8 mouse cellular contexts compared by ENCODE assay signal in the genomic region with DNA sequence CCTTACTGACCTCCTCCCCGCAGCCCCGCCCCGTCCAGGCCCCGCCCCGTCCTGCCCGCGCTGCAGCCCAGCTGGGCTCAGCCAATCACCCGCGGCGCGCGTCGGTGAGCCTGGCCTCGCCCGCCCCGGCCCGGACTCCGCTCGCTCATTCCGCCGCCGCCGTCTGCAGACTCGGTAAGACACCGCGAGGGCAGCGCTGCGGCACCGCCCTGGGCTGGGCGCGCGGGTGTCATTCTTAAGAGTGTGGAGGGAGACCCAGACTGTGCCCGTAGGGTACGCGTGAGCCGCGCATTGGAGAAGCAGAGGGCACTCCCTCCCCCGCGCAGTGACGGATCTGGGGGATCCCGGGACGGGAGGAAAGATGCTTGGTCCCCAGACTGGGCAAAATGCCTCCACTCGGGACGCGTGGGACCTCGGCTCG. TPM values are rescaled to one million over a fixed set of nuclear protein-coding genes. Genes with fewer than 3 reads are reported as not detected.
A peak's percentile ranks its signal among the peaks of the same experiment; 100 is the strongest.
DNase-seq lines count a peak whose midpoint lies in the region; ATAC-seq and TF ChIP-seq lines count a peak whose summit lies in the region.

No protein-coding gene starts in this region.

- peak; percentile 52 to 61 for DNase-seq in left cerebral cortex, adult 18-20 months (ENCODE audit: low spot score in 2 of 2)
- DNase-seq in left cerebral cortex, adult 11 months (ENCODE audit: low spot score): no peak
- peak; percentile 76 for DNase-seq in embryo, embryonic 9.5 days (ENCODE audit: extremely low spot score)
- peak; percentile 78 to 92 for DNase-seq in gastrocnemius, postnatal 4 days (ENCODE audit: low spot score in 2 of 2)
- peak; percentile 68 for DNase-seq in limb, embryonic 14.5 days (ENCODE audit: low spot score)
- peak; percentile 91 to 94 for DNase-seq in spleen, postnatal 10 days (ENCODE audit: low spot score in 2 of 2)

- H3K4me2 ChIP-seq in intestine, embryonic 16.5 days (ENCODE audit: low read depth, low read length): peak overlapping the region; percentile 96
- peak overlapping the region; percentile 99 for H3K4me2 ChIP-seq in limb, embryonic 14.5 days (replicated peaks; ENCODE audit: low read depth, low read length, severe bottlenecking)
- peak overlapping the region; percentile 93 for H3K4me2 ChIP-seq in midbrain, embryonic 15.5 days

- no peak for TF ChIP-seq POLR2A in limb, embryonic 14.5 days (IDR thresholded peaks at IDR 0.05; ENCODE audit: borderline replicate concordance, extremely low read depth, insufficient read depth, insufficient read length)

- WGBS in intestine, embryonic 16.5 days: under 1% methylated on average over 46 of the region's 47 CpGs
- WGBS in limb, embryonic 14.5 days: 1% methylated on average over 43 of the region's 47 CpGs
- WGBS in midbrain, embryonic 15.5 days: under 1% methylated on average over 47 of the region's 47 CpGs

- peak overlapping the region; percentile 96 for H3K27ac ChIP-seq in intestine, embryonic 16.5 days (ENCODE audit: low read length)
- H3K27ac ChIP-seq in limb, embryonic 14.5 days (replicated peaks; ENCODE audit: low read depth, low read length): no peak overlapping the region
- H3K27ac ChIP-seq in midbrain, embryonic 15.5 days: 0 out of 2 replicates have a peak overlapping the region, but pooled peaks have one; percentile 39

- H3K9me3 ChIP-seq in intestine, embryonic 16.5 days (ENCODE audit: control insufficient read depth, low read length): no peaks in the 10 kb centered on the region
- no peaks in the 10 kb centered on the region for H3K9me3 ChIP-seq in limb, embryonic 14.5 days (ENCODE audit: control insufficient read depth, low read length)
- no peaks in the 10 kb centered on the region for H3K9me3 ChIP-seq in midbrain, embryonic 15.5 days

- no peaks in the 10 kb centered on the region for H3K27me3 ChIP-seq in intestine, embryonic 16.5 days (replicated peaks; ENCODE audit: control insufficient read depth, insufficient read depth, low read length)
- peaks cover 6% of the 10 kb centered on the region; the same call in 1 of the 2 replicates for H3K27me3 ChIP-seq in limb, embryonic 14.5 days (ENCODE audit: control insufficient read depth, insufficient read depth, low read length)
- peaks cover 33% of the 10 kb centered on the region for H3K27me3 ChIP-seq in midbrain, embryonic 15.5 days (replicated peaks)

- H3K4me3 ChIP-seq in intestine, embryonic 16.5 days (ENCODE audit: low read length): peak overlapping the region; percentile 70
- H3K4me3 ChIP-seq in limb, embryonic 14.5 days (replicated peaks; ENCODE audit: low read length): peak overlapping the region; percentile 64
- H3K4me3 ChIP-seq in midbrain, embryonic 15.5 days: peak overlapping the region; percentile 46

- H3K9ac ChIP-seq in intestine, embryonic 16.5 days (ENCODE audit: low read depth, low read length): peak overlapping the region; percentile 78
- H3K9ac ChIP-seq in limb, embryonic 14.5 days (ENCODE audit: low read depth, low read length, severe bottlenecking): peak overlapping the region; percentile 63
- peak overlapping the region; percentile 45 for H3K9ac ChIP-seq in midbrain, embryonic 15.5 days

- peaks cover 33% of the 10 kb centered on the region for H3K4me1 ChIP-seq in intestine, embryonic 16.5 days (ENCODE audit: control insufficient read depth, insufficient read depth, low read length)
- H3K4me1 ChIP-seq in limb, embryonic 14.5 days (ENCODE audit: control insufficient read depth, insufficient read depth, low read length): peaks cover 21% of the 10 kb centered on the region
- peaks cover 44% of the 10 kb centered on the region for H3K4me1 ChIP-seq in midbrain, embryonic 15.5 days

- no peaks in the 10 kb centered on the region for H3K36me3 ChIP-seq in intestine, embryonic 16.5 days (ENCODE audit: control insufficient read depth, insufficient read depth, low read length)
- no peaks in the 10 kb centered on the region for H3K36me3 ChIP-seq in limb, embryonic 14.5 days (ENCODE audit: control insufficient read depth, insufficient read depth, low read length)
- H3K36me3 ChIP-seq in midbrain, embryonic 15.5 days (replicated peaks): no peaks in the 10 kb centered on the region

- peak; percentile 79 for ATAC-seq in intestine, embryonic 16.5 days
- ATAC-seq in limb, embryonic 14.5 days (ENCODE audit: low FRiP score, low read depth): peak; percentile 87
- peak; percentile 71 for ATAC-seq in midbrain, embryonic 15.5 days (replicated peaks)

RNA-seq across cellular contexts. Expression of a gene that starts 1.1 kb away (rescaled TPM):
- 10 to 100 TPM; 21.2 to 22.0 TPM for total RNA-seq in left cerebral cortex, adult 18-20 months (2021)
- total RNA-seq in gastrocnemius, postnatal 4 days (2021): 10 to 100 TPM; 52.0 to 67.5 TPM
- 43.7 and 49.5 TPM in 2 replicates for polyA plus RNA-seq in intestine, embryonic 16.5 days (2015; fragmentation: Nextera tagmentation; extraction: Ambion mirVana)
- 20.3 and 24.4 TPM in 2 replicates for polyA plus RNA-seq in limb, embryonic 14.5 days (2012; rRNA removed)
- 21.7 and 22.5 TPM in 2 replicates for polyA plus RNA-seq in limb, embryonic 14.5 days (2014; fragmentation: Nextera tagmentation; extraction: Ambion mirVana)
- polyA plus RNA-seq in midbrain, embryonic 15.5 days (2015; fragmentation: Nextera tagmentation; extraction: Ambion mirVana): 16.1 TPM in 2 replicates

RNA-seq across cellular contexts. Expression of a gene that starts 40.4 kb away (rescaled TPM):
- total RNA-seq in left cerebral cortex, adult 18-20 months (2021): 1 to 10 TPM; 9.4 to 9.5 TPM
- total RNA-seq in gastrocnemius, postnatal 4 days (2021): 1 to 10 TPM; 5.9 to 6.1 TPM
- polyA plus RNA-seq in intestine, embryonic 16.5 days (2015; fragmentation: Nextera tagmentation; extraction: Ambion mirVana): 7.2 and 7.9 TPM in 2 replicates
- polyA plus RNA-seq in limb, embryonic 14.5 days (2012; rRNA removed): 9.9 and 13.5 TPM in 2 replicates
- 9.5 and 9.9 TPM in 2 replicates for polyA plus RNA-seq in limb, embryonic 14.5 days (2014; fragmentation: Nextera tagmentation; extraction: Ambion mirVana)
- polyA plus RNA-seq in midbrain, embryonic 15.5 days (2015; fragmentation: Nextera tagmentation; extraction: Ambion mirVana): 11.3 and 13.3 TPM in 2 replicates

RNA-seq across cellular contexts. Expression of a gene that starts 40.5 kb away (rescaled TPM):
- total RNA-seq in left cerebral cortex, adult 18-20 months (2021): 10 to 100 TPM; 52.1 to 55.8 TPM
- total RNA-seq in gastrocnemius, postnatal 4 days (2021): 10 to 100 TPM; 63.7 to 67.5 TPM
- polyA plus RNA-seq in intestine, embryonic 16.5 days (2015; fragmentation: Nextera tagmentation; extraction: Ambion mirVana): 108 and 122 TPM in 2 replicates
- polyA plus RNA-seq in limb, embryonic 14.5 days (2012; rRNA removed): 59.5 and 68.8 TPM in 2 replicates
- 124 and 126 TPM in 2 replicates for polyA plus RNA-seq in limb, embryonic 14.5 days (2014; fragmentation: Nextera tagmentation; extraction: Ambion mirVana)
- 94.6 and 103 TPM in 2 replicates for polyA plus RNA-seq in midbrain, embryonic 15.5 days (2015; fragmentation: Nextera tagmentation; extraction: Ambion mirVana)
